Mouse (Mus musculus) erythroid progenitor cell, adult 5-6 weeks (primary cell): Measurements from ENCODE around the gene Mccc2. TPM values are rescaled to one million over a fixed set of nuclear protein-coding genes. Genes with fewer than 3 reads are reported as not detected.

Source experiments
- ATAC-seq: replicated peaks from 2 replicates; pipeline ENCODE4 v1.8.0; 2016; ENCODE audit warnings: moderate number of reproducible peaks, mild to moderate bottlenecking, moderate TSS enrichment, inconsistent platforms; ENCODE audit not compliant: poor library complexity, low FRiP score, severe bottlenecking
- total RNA-seq, 2 experiments: library from RNA; stranded (forward) in 1 of 2; stranded (reverse) in 1 of 2; fragments of 150-400 nt in 1 of 2; fragments of 186-747, 209-891 nt in 1 of 2; gene quantifications; 2 replicates each; pipeline versions ENCODE4 v1.2.3 to v1.2.4; 2015 to 2017; ENCODE audit warnings: low replicate concordance in 2 of 2

The Mccc2 gene
- total RNA-seq, 2 experiments from 2014 or later = 3.0 to 10.9 TPM

DNA sequence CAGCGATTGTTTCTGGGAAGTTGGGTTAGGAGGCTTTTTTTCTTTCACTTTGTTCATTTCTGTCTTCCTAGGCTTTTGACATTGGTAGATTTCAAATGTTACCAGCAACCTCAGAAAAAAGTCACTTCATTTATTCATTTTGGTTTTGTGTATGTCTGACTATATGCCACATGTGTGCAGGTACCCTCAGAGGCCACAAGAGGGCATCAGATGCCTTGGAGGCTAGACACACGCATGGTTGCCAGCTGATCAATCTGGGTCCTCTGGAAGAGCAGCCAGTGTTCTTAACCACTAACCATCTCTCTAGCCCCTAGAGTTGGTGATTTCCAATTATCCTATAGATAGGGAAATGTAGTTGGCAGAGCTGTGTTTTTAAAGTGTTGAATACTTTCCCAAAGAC is 71.9 kb downstream of the Mccc2 start:
- no peak for ATAC-seq

DNA sequence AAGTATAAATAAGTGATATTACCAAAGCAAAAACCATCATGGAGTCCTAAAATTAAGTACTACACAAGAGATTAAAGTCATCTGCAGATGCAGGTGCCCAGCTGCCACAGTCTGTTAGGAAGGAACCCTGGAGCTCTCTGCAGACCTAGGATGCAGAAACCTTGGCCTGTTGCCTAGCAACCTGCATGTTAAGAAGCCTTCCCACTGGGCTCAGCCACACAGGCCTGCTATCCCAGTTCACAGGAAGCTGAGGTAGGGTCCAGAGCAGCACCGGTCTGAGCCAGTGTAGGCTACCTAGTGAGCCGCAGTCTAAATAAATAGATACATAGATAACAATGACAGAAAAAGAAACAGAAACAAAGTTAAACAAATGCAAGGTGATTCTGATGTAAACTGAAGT is 74.8 kb downstream of the Mccc2 start:
- ATAC-seq = no peak

GRCm38 (mm10) chr13:99939320-99939671 is 76.1 kb downstream of the Mccc2 start:
- ATAC-seq = no peak

DNA sequence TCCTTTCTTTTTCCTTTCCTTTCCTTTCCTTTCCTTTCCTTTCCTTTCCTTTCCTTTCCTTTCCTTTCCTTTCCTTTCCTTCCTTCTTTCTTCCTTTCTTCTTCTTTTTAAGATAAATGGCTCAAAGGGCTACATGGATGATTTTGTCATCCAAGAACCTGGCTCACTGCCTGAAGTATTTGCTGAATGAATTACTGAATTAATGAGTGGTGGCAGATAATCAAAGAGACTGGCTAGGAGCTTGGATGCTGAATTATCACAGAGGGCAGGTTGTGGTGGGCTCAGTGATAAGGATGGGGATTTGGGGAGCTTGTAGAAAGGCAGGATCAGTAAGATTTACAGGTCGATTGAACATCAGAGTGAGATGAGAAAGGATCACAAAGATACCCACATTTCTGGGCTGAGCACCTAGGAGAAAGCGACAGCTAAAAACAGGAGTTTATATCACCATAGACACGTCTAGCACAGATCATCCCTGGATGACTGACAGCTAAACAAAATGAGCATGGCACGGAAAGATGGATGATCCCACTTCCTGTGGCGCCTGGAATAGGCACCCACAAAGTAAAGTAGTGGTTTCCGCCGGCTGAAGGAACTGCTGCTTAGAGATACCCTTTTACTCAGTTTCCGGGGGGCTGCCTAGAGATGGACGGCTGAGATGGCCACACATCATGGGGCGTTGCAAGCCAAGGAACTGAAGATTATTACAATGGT is 76.7 kb downstream of the Mccc2 start:
- ATAC-seq = no peak

- no peak for ATAC-seq
These were observed 77.7 kb downstream of the Mccc2 start for GRCm38 (mm10) chr13:99937741-99938140.

DNA sequence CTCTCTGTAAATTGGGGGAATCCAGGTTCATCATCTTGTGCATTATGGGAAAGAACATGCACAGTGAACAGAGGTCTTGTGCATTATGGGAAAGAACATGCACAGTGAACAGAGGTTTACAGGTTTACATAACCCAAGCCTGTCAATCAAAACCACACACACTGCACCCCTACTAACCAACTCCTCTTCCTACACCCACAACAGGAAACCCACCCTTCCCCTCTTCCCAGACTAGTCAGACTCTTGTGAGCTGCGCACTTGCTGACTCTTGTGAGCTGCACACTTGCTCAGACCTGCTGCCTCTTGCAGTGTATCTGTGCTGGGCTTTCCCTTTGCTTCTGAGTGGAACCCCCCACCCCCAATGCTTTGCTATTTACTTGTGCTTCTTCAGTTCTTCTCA is 83.0 kb downstream of the Mccc2 start:
- no peak for ATAC-seq

DNA sequence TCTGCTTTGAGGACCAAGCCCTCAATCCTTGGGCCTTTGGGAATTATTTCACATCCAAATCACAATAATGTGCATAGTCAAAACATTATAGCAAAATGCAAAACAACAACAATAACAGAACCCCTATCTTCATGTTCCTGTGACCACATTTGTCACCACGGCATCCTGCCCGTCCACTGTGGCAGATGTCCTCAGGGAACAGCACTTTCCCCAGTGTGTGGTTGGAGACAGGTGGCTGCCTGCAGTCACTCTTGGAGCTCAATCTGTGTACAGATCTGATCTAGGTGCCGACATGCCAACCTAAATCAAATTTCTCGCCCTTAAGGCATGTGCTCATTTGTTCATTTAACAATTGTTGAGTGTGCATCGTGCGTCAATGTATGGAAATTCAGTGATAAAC is 83.9 kb downstream of the Mccc2 start:
- ATAC-seq = no peak

- ATAC-seq = no peak
These were observed 89.2 kb downstream of the Mccc2 start for GRCm38 (mm10) chr13:99926249-99926648.

DNA sequence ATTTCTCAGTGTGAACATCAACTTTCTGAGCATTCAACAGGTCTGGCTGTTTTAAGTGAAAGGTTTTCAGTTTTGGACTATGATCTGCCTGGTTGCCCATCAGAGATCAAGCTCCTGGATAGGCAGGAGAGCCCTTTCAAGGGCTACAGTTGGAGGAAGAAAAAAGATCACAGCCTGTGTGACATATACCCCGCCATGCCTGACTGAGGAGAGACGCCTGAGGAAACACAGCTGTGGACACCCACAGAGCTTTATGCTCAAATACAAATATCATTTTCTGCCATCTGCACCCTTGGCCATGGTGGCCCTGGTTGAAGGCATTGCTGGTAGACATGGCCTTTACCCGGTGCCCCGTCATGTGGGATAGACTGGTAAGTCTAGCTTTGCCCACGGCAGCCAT is 99.8 kb downstream of the Mccc2 start:
- no peak for ATAC-seq

GRCm38 (mm10) chr13:99900965-99901364 is 114.5 kb downstream of the Mccc2 start, which contains the start of gene Cartpt:
TSS of gene Cartpt (minus strand) at chr13:99901091.
- no peak for ATAC-seq

- ATAC-seq = no peak
These were observed 114.9 kb downstream of the Mccc2 start for GRCm38 (mm10) chr13:99900557-99900892.

DNA sequence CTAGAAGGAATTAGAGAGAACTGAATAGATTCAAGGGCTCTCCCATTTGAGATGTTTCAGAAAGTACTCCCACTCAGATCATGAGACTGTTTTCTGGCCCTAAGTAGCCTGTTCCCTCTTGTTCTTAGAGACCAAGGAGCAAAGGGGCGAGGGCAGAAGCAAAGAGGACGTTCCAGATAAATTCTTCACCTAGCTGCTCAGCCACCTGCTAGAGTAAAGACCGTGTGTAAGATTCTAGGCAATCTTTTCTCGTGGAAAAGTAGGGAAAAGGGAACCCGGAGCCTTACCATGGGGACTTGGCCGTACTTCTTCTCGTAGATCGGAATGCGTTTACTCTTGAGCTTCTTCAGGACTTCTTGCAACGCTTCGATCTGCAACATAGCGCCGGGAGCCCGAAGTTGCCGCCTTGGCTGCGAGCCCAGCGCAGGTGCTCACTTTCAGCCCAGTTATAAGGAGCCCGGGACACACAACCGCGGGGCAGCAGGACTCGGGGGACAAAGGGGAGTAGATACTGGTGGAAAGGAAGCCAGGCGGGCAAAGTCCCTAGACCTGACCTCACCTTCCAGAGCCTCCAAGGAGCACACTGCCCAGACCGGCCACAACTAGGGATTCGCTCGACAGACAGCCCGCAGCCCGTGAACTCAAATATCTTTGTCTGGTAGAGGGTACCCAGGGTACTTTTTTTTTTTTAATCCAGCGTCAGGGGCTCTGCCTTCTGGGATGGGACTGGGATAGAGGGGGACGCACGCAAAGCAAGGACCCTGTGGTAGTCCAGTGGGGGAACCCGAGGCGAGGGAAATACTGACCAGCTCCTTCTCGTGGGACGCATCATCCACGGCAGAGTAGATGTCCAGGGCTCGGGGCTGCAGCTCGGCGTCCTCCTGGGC is 115.5 kb downstream of the Mccc2 start:
- ATAC-seq = no peak

GRCm38 (mm10) chr13:99898816-99899215 is 116.6 kb downstream of the Mccc2 start:
- no peak for ATAC-seq

Other genes with a start within 250 kb of the Mccc2 start
- gene Cartpt, start 114.5 kb downstream of the Mccc2 start, total RNA-seq (2015; ENCODE audit: low replicate concordance) = not detected in 2 replicates
- not detected in 2 replicates for gene Cartpt, start 114.5 kb downstream of the Mccc2 start, total RNA-seq (2017; ENCODE audit: low replicate concordance)
- gene Bdp1, start 88.4 kb upstream of the Mccc2 start, total RNA-seq (2015; ENCODE audit: low replicate concordance) = 25.9 and 26.8 TPM in 2 replicates
- gene Bdp1, start 88.4 kb upstream of the Mccc2 start, total RNA-seq (2017; ENCODE audit: low replicate concordance) = 55.7 and 56.3 TPM in 2 replicates
- gene Serf1, start 92.4 kb upstream of the Mccc2 start, total RNA-seq (2015; ENCODE audit: low replicate concordance) = 13.0 TPM in 1 of 2 replicates, not detected in the other
- not detected in 2 replicates for gene Serf1, start 92.4 kb upstream of the Mccc2 start, total RNA-seq (2017; ENCODE audit: low replicate concordance)
- 19.3 and 34.2 TPM in 2 replicates for gene Smn1, start 109.2 kb upstream of the Mccc2 start, total RNA-seq (2015; ENCODE audit: low replicate concordance)
- 1.7 and 28.6 TPM in 2 replicates for gene Smn1, start 109.2 kb upstream of the Mccc2 start, total RNA-seq (2017; ENCODE audit: low replicate concordance)
- gene Naip2, start 186.5 kb upstream of the Mccc2 start, total RNA-seq (2015; ENCODE audit: low replicate concordance) = 6.7 and 12.6 TPM in 2 replicates
- gene Naip2, start 186.5 kb upstream of the Mccc2 start, total RNA-seq (2017; ENCODE audit: low replicate concordance) = 3.3 and 4.0 TPM in 2 replicates
- gene Naip5, start 230.7 kb upstream of the Mccc2 start, total RNA-seq (2015; ENCODE audit: low replicate concordance) = 4.6 and 4.7 TPM in 2 replicates
- 0.83 and 2.3 TPM in 2 replicates for gene Naip5, start 230.7 kb upstream of the Mccc2 start, total RNA-seq (2017; ENCODE audit: low replicate concordance)